Comparison of ENCODE assay signal across 9 mouse cellular contexts in the genomic region with DNA sequence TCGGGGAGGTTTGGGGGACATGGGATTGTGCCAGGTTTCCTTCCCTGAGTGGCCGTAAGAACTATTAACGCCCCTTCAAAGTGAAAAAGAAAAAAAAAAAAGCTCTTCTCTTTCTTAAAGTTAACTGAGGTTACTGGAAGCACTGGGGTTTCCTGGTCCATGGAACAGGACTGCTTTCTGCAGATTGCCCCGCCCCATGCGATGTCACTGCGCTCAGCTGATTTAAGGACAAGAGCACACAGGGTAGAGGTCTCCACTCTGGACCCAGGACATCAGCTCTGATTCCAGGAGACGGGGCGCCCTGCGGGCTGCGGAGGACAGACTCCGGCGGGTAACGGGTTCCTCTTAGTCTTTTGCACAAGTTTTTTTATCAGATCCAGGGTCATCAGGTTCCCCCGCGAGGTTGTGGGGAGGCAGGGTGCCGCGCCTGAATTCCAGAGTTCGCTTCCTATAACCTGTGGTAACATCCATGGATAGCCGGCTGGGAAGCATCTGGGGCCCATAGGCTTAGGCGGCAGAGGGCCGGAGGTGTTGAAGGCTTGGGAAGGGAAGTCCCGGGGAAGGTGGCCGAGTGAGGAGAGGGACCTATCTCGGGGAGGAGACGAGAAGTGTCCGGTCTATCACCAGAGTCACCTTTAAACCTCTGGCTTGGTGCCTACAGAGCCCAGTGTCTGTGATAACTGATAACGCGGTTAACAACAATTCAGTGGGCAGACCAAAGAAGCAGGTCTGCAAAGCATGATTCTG. TPM values are rescaled to one million over a fixed set of nuclear protein-coding genes. Genes with fewer than 3 reads are reported as not detected.
DNase-seq lines count a peak whose midpoint lies in the region; ATAC-seq and TF ChIP-seq lines count a peak whose summit lies in the region.
"Had no signal": no experiment of that assay in that cellular context is flagged by ENCODE, and none has a peak within 500 bp of the region (broad histone marks: within the 10 kb centered on the region; RNA-seq: fewer than 3 reads in every experiment).

No protein-coding gene starts in this region.

- H3K9ac ChIP-seq in MEL (ENCODE audit: control insufficient read depth, low read depth, low read length, poor library complexity, severe bottlenecking), result peak overlapping the region; percentile 53
- H3K9ac ChIP-seq in heart, embryonic 15.5 days, result peak overlapping the region; percentile 38

- peak overlapping the region; percentile 60 for H3K4me2 ChIP-seq in heart, embryonic 15.5 days

- WGBS in heart, embryonic 15.5 days, result 3% methylated on average over 28 of the region's 28 CpGs
- under 1% methylated on average over 28 of the region's 28 CpGs for WGBS in macrophage (ENCODE audit: missing documents)

- TF ChIP-seq EP300 in MEL (IDR thresholded peaks at IDR 0.05; ENCODE audit: low read depth in 1 of 2, low read length in 2 of 2), result peak; percentile 82

- H3K4me3 ChIP-seq in MEL (ENCODE audit: control insufficient read depth in 1 of 2, insufficient read depth in 1 of 2, low read depth in 2 of 2, low read length in 2 of 2) (peak overlapping the region; percentile 48 to 54), macrophage (ENCODE audit: inconsistent target) (peak overlapping the region; percentile 84)
- H3K4me3 ChIP-seq in cortical plate, adult 2 months (ENCODE audit: insufficient read depth, low read length), result peak overlapping the region; percentile 8
- peak overlapping the region; percentile 47 for H3K4me3 ChIP-seq in heart, embryonic 15.5 days
- H3K4me3 ChIP-seq: erythroblast, embryonic 14.5 days had no signal

- TF ChIP-seq POLR2A in MEL (IDR thresholded peaks at IDR 0.05; ENCODE audit: control insufficient read depth in 1 of 2, insufficient read depth in 1 of 2, low read depth in 1 of 2, low read length in 2 of 2, poor library complexity in 1 of 2), result no peak
- no peak for TF ChIP-seq POLR2A in cortical plate, adult 2 months (IDR thresholded peaks at IDR 0.05; ENCODE audit: extremely low read depth, insufficient read depth, low read length)

- no peaks in the 10 kb centered on the region; a peak in 1 of 4 replicates for H3K27me3 ChIP-seq in MEL (ENCODE audit: control insufficient read depth in 1 of 2, insufficient read depth in 2 of 2, low read length in 2 of 2)
- H3K27me3 ChIP-seq in heart, embryonic 15.5 days, result peaks cover 6% of the 10 kb centered on the region; the same call in 1 of the 2 replicates

- H3K36me3 ChIP-seq in MEL (ENCODE audit: control insufficient read depth in 1 of 2, insufficient read depth in 2 of 2, low read length in 2 of 2), result peaks cover 0 to 10% of the 10 kb centered on the region in 2 experiments; a peak in 2 of 4 replicates
- H3K36me3 ChIP-seq in heart, embryonic 15.5 days, result no peaks in the 10 kb centered on the region
- H3K36me3 ChIP-seq in macrophage (ENCODE audit: inconsistent target), result peaks cover 20% of the 10 kb centered on the region

- TF ChIP-seq CTCF in MEL (IDR thresholded peaks at IDR 0.05 in 2 of 3, conservative IDR thresholded peaks at IDR 0.05 in 1 of 3; ENCODE audit: control insufficient read depth in 1 of 3, insufficient read depth in 1 of 3, low read depth in 2 of 3, low read length in 3 of 3, poor library complexity in 1 of 3, severe bottlenecking in 1 of 3), result no peak
- TF ChIP-seq CTCF in cortical plate, adult 2 months (IDR thresholded peaks at IDR 0.05; ENCODE audit: extremely low read depth, insufficient read depth, low read length), result no peak

- no peaks in the 10 kb centered on the region for H3K9me3 ChIP-seq in MEL (replicated peaks; ENCODE audit: insufficient read depth, low read length)
- no peaks in the 10 kb centered on the region for H3K9me3 ChIP-seq in heart, embryonic 15.5 days (replicated peaks)

- ATAC-seq in heart, embryonic 15.5 days (replicated peaks; ENCODE audit: insufficient number of reproducible peaks, insufficient read depth, low FRiP score, low read depth), result peak; percentile 73

- DNase-seq in MEL (ENCODE audit: low read depth, low spot score), result peak; percentile 81
- DNase-seq in kidney, postnatal 10 days, result peak; percentile 90
- peak; percentile 62 for DNase-seq in testis, postnatal 10 days (ENCODE audit: low spot score)
- no peak for DNase-seq in layer of hippocampus, adult 9-11 months
- DNase-seq in embryo, embryonic 11 days, result no peak

- H3K27ac ChIP-seq in MEL (ENCODE audit: control insufficient read depth, low read depth, low read length), result peak overlapping the region; percentile 57
- no peak overlapping the region; the same call in 1 of the 2 replicates for H3K27ac ChIP-seq in cortical plate, adult 2 months (ENCODE audit: insufficient read depth, low read length)
- H3K27ac ChIP-seq in heart, embryonic 15.5 days, result peak overlapping the region; percentile 73
- peak overlapping the region; percentile 85 for H3K27ac ChIP-seq in macrophage

- H3K4me1 ChIP-seq in MEL (ENCODE audit: control insufficient read depth in 1 of 2, insufficient read depth in 2 of 2, low read length in 2 of 2), result peaks cover 0 to 13% of the 10 kb centered on the region in 2 experiments; a peak in 2 of 4 replicates
- no peaks in the 10 kb centered on the region for H3K4me1 ChIP-seq in cortical plate, adult 2 months (ENCODE audit: control insufficient read depth, insufficient read depth, low read length)
- H3K4me1 ChIP-seq in heart, embryonic 15.5 days (replicated peaks), result peaks cover 17% of the 10 kb centered on the region

- TF ChIP-seq RAD21 in MEL (IDR thresholded peaks at IDR 0.05; ENCODE audit: low read depth, low read length), result no peak

- no peaks in the 10 kb centered on the region for H3K79me2 ChIP-seq in MEL (ENCODE audit: control insufficient read depth, insufficient read depth, low read length, poor library complexity)
- H3K79me2 ChIP-seq in macrophage (ENCODE audit: inconsistent target), result peaks cover 42% of the 10 kb centered on the region

TF ChIP-seq in MEL, 35 proteins besides CTCF, POLR2A, EP300 and RAD21 (continues in another document):
- TF ChIP-seq MYB (IDR thresholded peaks at IDR 0.05; ENCODE audit: low read depth, low read length), result no peak
- TF ChIP-seq UBTF (IDR thresholded peaks at IDR 0.05; ENCODE audit: borderline replicate concordance, insufficient read depth, low read depth, low read length), result peak; percentile 73; the same call in 1 of the 2 replicates
- TF ChIP-seq TAL1 (IDR thresholded peaks at IDR 0.05; ENCODE audit: low read length), result peak; percentile 86
- TF ChIP-seq MAZ (IDR thresholded peaks at IDR 0.05; ENCODE audit: low read depth, low read length), result 0 out of 2 replicates have a peak, but pooled peaks have one; percentile 5
- peak; percentile 17; the same call in 1 of the 2 replicates for TF ChIP-seq RCOR1 (IDR thresholded peaks at IDR 0.05; ENCODE audit: low read depth, low read length)
- peak; percentile 58; the same call in 1 of the 2 replicates for TF ChIP-seq ZNF384 (IDR thresholded peaks at IDR 0.05; ENCODE audit: low read depth, low read length)

RNA-seq across cellular contexts. Expression of a gene that starts 0.9 kb away (rescaled TPM):
- 3.6 and 5.7 TPM in 2 replicates for total RNA-seq in MEL (2012; rRNA removed)
- under 1 TPM in 1 of 2 experiments, not detected in 1; 0.67 TPM for polyA plus RNA-seq in MEL (2012; ENCODE audit: insufficient read depth in 1 of 2, insufficient read length in 2 of 2, low read depth in 1 of 2, low replicate concordance in 2 of 2, missing spikeins in 1 of 2)
- polyA plus RNA-seq in cortical plate, adult 2 months (2012; rRNA removed), result 4.3 TPM in 2 replicates
- polyA plus RNA-seq in heart, embryonic 15.5 days (2015; fragmentation: Nextera tagmentation; extraction: Ambion mirVana), result 6.6 and 6.7 TPM in 2 replicates
- total RNA-seq in macrophage (2018; cell fraction: chromatin; rRNA removed), result 1,000 to 10,000 TPM in 1 of 26 experiments, 100 to 1,000 TPM in 25; 172 to 1,160 (median 366) TPM
- total RNA-seq in macrophage (2018; cell fraction: cytosol; rRNA removed), result 100 to 1,000 TPM; 262 to 673 (median 415) TPM
- total RNA-seq in macrophage (2018; cell fraction: nucleus; rRNA removed), result 100 to 1,000 TPM; 136 to 954 (median 611) TPM
- polyA plus RNA-seq in macrophage (2018), result 138 to 296 TPM (median 191 TPM) in 3 replicates

RNA-seq across cellular contexts. Expression of a gene that starts 39.6 kb away (rescaled TPM):
- total RNA-seq in MEL (2012; rRNA removed), result 2.0 and 3.5 TPM in 2 replicates
- polyA plus RNA-seq in MEL (2012; ENCODE audit: insufficient read depth in 1 of 2, insufficient read length in 2 of 2, low read depth in 1 of 2, low replicate concordance in 2 of 2, missing spikeins in 1 of 2), result 1 to 10 TPM in 1 of 2 experiments, not detected in 1; 3.7 TPM
- 0.17 and 0.25 TPM in 2 replicates for polyA plus RNA-seq in cortical plate, adult 2 months (2012; rRNA removed)
- polyA plus RNA-seq in heart, embryonic 15.5 days (2015; fragmentation: Nextera tagmentation; extraction: Ambion mirVana), result 10.7 and 15.5 TPM in 2 replicates
- total RNA-seq in macrophage (2018; cell fraction: chromatin; rRNA removed), result 100 to 1,000 TPM in 1 of 26 experiments, 10 to 100 TPM in 25; 10.2 to 267 (median 38.9) TPM
- 100 to 1,000 TPM in 4 of 26 experiments, 10 to 100 TPM in 22; 16.4 to 122 (median 54.7) TPM for total RNA-seq in macrophage (2018; cell fraction: cytosol; rRNA removed)
- total RNA-seq in macrophage (2018; cell fraction: nucleus; rRNA removed), result 100 to 1,000 TPM in 4 of 26 experiments, 10 to 100 TPM in 22; 14.0 to 224 (median 67.3) TPM
- polyA plus RNA-seq in macrophage (2018), result 24.7 to 28.8 TPM (median 27.0 TPM) in 3 replicates

RNA-seq across cellular contexts. Expression of a gene that starts 41.7 kb away (rescaled TPM):
- 0.08 TPM in 1 of 2 replicates, not detected in the other for total RNA-seq in MEL (2012; rRNA removed)
- under 1 TPM in 1 of 2 experiments, not detected in 1; 0.29 TPM for polyA plus RNA-seq in MEL (2012; ENCODE audit: insufficient read depth in 1 of 2, insufficient read length in 2 of 2, low read depth in 1 of 2, low replicate concordance in 2 of 2, missing spikeins in 1 of 2)
- 2.0 and 2.7 TPM in 2 replicates for polyA plus RNA-seq in cortical plate, adult 2 months (2012; rRNA removed)
- 169 and 170 TPM in 2 replicates for polyA plus RNA-seq in heart, embryonic 15.5 days (2015; fragmentation: Nextera tagmentation; extraction: Ambion mirVana)
- 1 to 10 TPM in 1 of 26 experiments, under 1 TPM in 2, not detected in 23; 0.16 to 2.3 (median 0.75) TPM for total RNA-seq in macrophage (2018; cell fraction: chromatin; rRNA removed)
- total RNA-seq in macrophage (2018; cell fraction: cytosol; rRNA removed), result under 1 TPM in 4 of 26 experiments, not detected in 22; 0.03 to 0.14 (median 0.06) TPM
- under 1 TPM in 2 of 26 experiments, not detected in 24; 0.11 to 0.58 TPM for total RNA-seq in macrophage (2018; cell fraction: nucleus; rRNA removed)
- 0.06 TPM in 1 of 3 replicates, not detected in the others for polyA plus RNA-seq in macrophage (2018)
- polyA plus RNA-seq: erythroblast, embryonic 14.5 days had no signal

RNA-seq across cellular contexts. Expression of a gene that starts 43.8 kb away (rescaled TPM):
- 79.6 and 97.3 TPM in 2 replicates for total RNA-seq in MEL (2012; rRNA removed)
- polyA plus RNA-seq in MEL (2012; ENCODE audit: insufficient read depth in 1 of 2, insufficient read length in 2 of 2, low read depth in 1 of 2, low replicate concordance in 2 of 2, missing spikeins in 1 of 2) (100 to 1,000 TPM in 1 of 2 experiments, not detected in 1; 103 TPM), macrophage (2018) (3.3 to 10.8 TPM (median 3.7 TPM) in 3 replicates)
- 36.8 and 39.6 TPM in 2 replicates for polyA plus RNA-seq in cortical plate, adult 2 months (2012; rRNA removed)
- 17.7 and 25.9 TPM in 2 replicates for polyA plus RNA-seq in heart, embryonic 15.5 days (2015; fragmentation: Nextera tagmentation; extraction: Ambion mirVana)
- 10 to 100 TPM in 19 of 26 experiments, 1 to 10 TPM in 7; 3.0 to 36.5 (median 15.5) TPM for total RNA-seq in macrophage (2018; cell fraction: chromatin; rRNA removed)
- total RNA-seq in macrophage (2018; cell fraction: cytosol; rRNA removed), result 1 to 10 TPM; 1.9 to 5.6 (median 3.9) TPM
- 10 to 100 TPM in 12 of 26 experiments, 1 to 10 TPM in 14; 2.0 to 28.4 (median 7.1) TPM for total RNA-seq in macrophage (2018; cell fraction: nucleus; rRNA removed)

Comparison
In these comparisons a context has a peak if more than half of its experiments do, and no peak if none do; other contexts are left out.
1. DNase-seq: peak in MEL (single experiment), kidney, postnatal 10 days (single experiment) and testis, postnatal 10 days (single experiment); none in layer of hippocampus, adult 9-11 months (single experiment) and embryo, embryonic 11 days (single experiment).
2. H3K4me3 ChIP-seq: peak in every context shown above with its lines; median percentile 84 in macrophage; 51 in MEL; 47 in heart, embryonic 15.5 days; 8 in cortical plate, adult 2 months.
3. RNA of a gene that starts 0.9 kb away (polyA plus RNA-seq): 138 to 296 TPM in macrophage; 6.6 to 6.7 TPM in heart, embryonic 15.5 days, 4.3 TPM in cortical plate, adult 2 months and 0.67 TPM in MEL; every median in the first group is over 10 times any median in the second.
4. RNA of a gene that starts 41.7 kb away (polyA plus RNA-seq): 169 to 170 TPM in heart, embryonic 15.5 days; 2.0 to 2.7 TPM in cortical plate, adult 2 months, 0.29 TPM in MEL and 0.06 TPM in macrophage; every median in the first group is over 10 times any median in the second.